Comparison of ENCODE assay signal across 8 mouse cellular contexts in the genomic region with DNA sequence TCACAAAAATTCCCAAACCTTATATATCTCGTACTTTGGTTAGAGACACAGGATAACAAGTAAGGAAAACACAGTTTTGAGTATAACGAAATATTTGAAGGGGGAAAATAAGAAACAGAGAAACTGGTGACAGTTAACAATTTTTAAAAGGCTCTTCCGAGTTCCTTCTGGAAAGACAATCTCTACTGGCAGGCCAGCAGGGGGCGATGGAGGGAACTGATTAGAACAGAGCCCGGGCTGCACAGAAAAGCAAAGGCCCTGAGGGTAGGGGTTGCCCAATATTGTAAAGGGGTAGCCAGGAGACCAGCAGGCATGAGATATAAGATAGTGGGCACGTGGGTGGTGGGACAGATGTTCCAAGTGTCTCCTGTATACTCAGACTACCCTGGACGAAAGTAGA.
DNase-seq lines count a peak whose midpoint lies in the region; ATAC-seq and TF ChIP-seq lines count a peak whose summit lies in the region.

No protein-coding gene starts in this region.

- TF ChIP-seq CTCF in intestine, postnatal 0 days (IDR thresholded peaks at IDR 0.05; ENCODE audit: low read depth): peak; percentile 79
- TF ChIP-seq CTCF in gastrocnemius, adult 2 months (IDR thresholded peaks at IDR 0.05): peak; percentile 84

- no peaks in the 10 kb centered on the region for H3K36me3 ChIP-seq in intestine, postnatal 0 days (ENCODE audit: control insufficient read depth, insufficient read depth)
- H3K36me3 ChIP-seq in intestine, embryonic 16.5 days (ENCODE audit: control insufficient read depth, insufficient read depth, low read length): no peaks in the 10 kb centered on the region
- H3K36me3 ChIP-seq in liver, embryonic 13.5 days: no peaks in the 10 kb centered on the region
- no peaks in the 10 kb centered on the region for H3K36me3 ChIP-seq in splenic B cell, adult 2 months (ENCODE audit: control insufficient read depth, insufficient read depth, low read length, poor library complexity, severe bottlenecking)

- H3K4me3 ChIP-seq in intestine, postnatal 0 days (ENCODE audit: low read depth, low read length): no peak overlapping the region
- H3K4me3 ChIP-seq in intestine, embryonic 16.5 days (ENCODE audit: low read length): no peak overlapping the region
- no peak overlapping the region for H3K4me3 ChIP-seq in gastrocnemius, adult 2 months
- no peak overlapping the region for H3K4me3 ChIP-seq in liver, embryonic 13.5 days (replicated peaks)

- ATAC-seq in intestine, postnatal 0 days: no peak
- no peak for ATAC-seq in intestine, embryonic 16.5 days
- ATAC-seq in liver, embryonic 13.5 days (ENCODE audit: low read depth): no peak

- intact Hi-C loops in gastrocnemius, adult 2 months (cut with DNase I): loop anchor here (1.0 to 5.0 kb wide), 2 partner anchors 51 to 87 kb away; no protein-coding TSS in a partner anchor

- no peak overlapping the region for H3K27ac ChIP-seq in intestine, postnatal 0 days (ENCODE audit: low read depth, low read length)
- H3K27ac ChIP-seq in intestine, embryonic 16.5 days (ENCODE audit: low read length): no peak overlapping the region
- no peak overlapping the region for H3K27ac ChIP-seq in gastrocnemius, adult 2 months
- H3K27ac ChIP-seq in liver, embryonic 13.5 days: no peak overlapping the region

- H3K27me3 ChIP-seq in intestine, postnatal 0 days (replicated peaks; ENCODE audit: control insufficient read depth, insufficient read depth, low read length): peaks cover 10% of the 10 kb centered on the region; the same call in 1 of the 2 replicates
- 0 out of 2 replicates have a peak, but pooled peaks cover 8% of the 10 kb centered on the region for H3K27me3 ChIP-seq in intestine, embryonic 16.5 days (replicated peaks; ENCODE audit: control insufficient read depth, insufficient read depth, low read length)
- H3K27me3 ChIP-seq in liver, embryonic 13.5 days: peaks cover 44% of the 10 kb centered on the region
- H3K27me3 ChIP-seq in splenic B cell, adult 2 months (ENCODE audit: control insufficient read depth, insufficient read depth, low read length, poor library complexity, severe bottlenecking): no peaks in the 10 kb centered on the region; the same call in 1 of the 2 replicates

- H3K4me1 ChIP-seq in intestine, postnatal 0 days (replicated peaks; ENCODE audit: control insufficient read depth, insufficient read depth, low read length): no peaks in the 10 kb centered on the region
- no peaks in the 10 kb centered on the region for H3K4me1 ChIP-seq in intestine, embryonic 16.5 days (ENCODE audit: control insufficient read depth, insufficient read depth, low read length)
- 0 out of 2 replicates have a peak, but pooled peaks cover 10% of the 10 kb centered on the region for H3K4me1 ChIP-seq in liver, embryonic 13.5 days (replicated peaks)

- no peaks in the 10 kb centered on the region for H3K9me3 ChIP-seq in intestine, postnatal 0 days (ENCODE audit: control insufficient read depth)
- H3K9me3 ChIP-seq in intestine, embryonic 16.5 days (ENCODE audit: control insufficient read depth, low read length): no peaks in the 10 kb centered on the region
- H3K9me3 ChIP-seq in liver, embryonic 13.5 days (replicated peaks): no peaks in the 10 kb centered on the region

- WGBS in intestine, postnatal 0 days: 10% methylated on average over 7 of the region's 7 CpGs
- 8% methylated on average over 7 of the region's 7 CpGs for WGBS in intestine, embryonic 16.5 days
- 10% methylated on average over 7 of the region's 7 CpGs for WGBS in liver, embryonic 13.5 days (ENCODE audit: insufficient replicate concordance)

- no peak overlapping the region for H3K9ac ChIP-seq in intestine, postnatal 0 days (ENCODE audit: low read depth, low read length)
- no peak overlapping the region for H3K9ac ChIP-seq in intestine, embryonic 16.5 days (ENCODE audit: low read depth, low read length)
- H3K9ac ChIP-seq in liver, embryonic 13.5 days: no peak overlapping the region

- DNase-seq in cerebellum, postnatal 14 days: peak; percentile 87 to 94
- peak; percentile 87 for DNase-seq in gastrocnemius, adult 2 months
- DNase-seq in kidney, postnatal 10 days: peak; percentile 87
- peak; percentile 60 for DNase-seq in liver, embryonic 13.5 days
- peak; percentile 80 for DNase-seq in neural tube, embryonic 10.5 days (ENCODE audit: extremely low spot score, low spot score)
- peak; percentile 68 for DNase-seq in splenic B cell, adult 2 months (ENCODE audit: low read depth, low spot score)

- no peak overlapping the region for H3K4me2 ChIP-seq in intestine, postnatal 0 days (replicated peaks; ENCODE audit: low read depth)
- no peak overlapping the region for H3K4me2 ChIP-seq in intestine, embryonic 16.5 days (ENCODE audit: low read depth, low read length)
- no peak overlapping the region for H3K4me2 ChIP-seq in liver, embryonic 13.5 days
